Mouse (Mus musculus): ENCODE measurements at regions not wholly inside any gene's neighbourhood (a gene's known extent, or its start where the extent isn't known, plus 50 kb on each side); places are given as distances from the start of the nearest gene placed in this dataset.
A peak's percentile ranks its signal among the peaks of the same experiment; 100 is the strongest.

GRCm38 (mm10) chr2:84183624-84184287 lies 193.4 kb downstream of the Gm13691 start:
- no peak for DNase-seq (ENCODE audit: low spot score)

GRCm38 (mm10) chr2:84184288-84185015 lies 194.1 kb downstream of the Gm13691 start:
- no peak for DNase-seq (ENCODE audit: low spot score)

GRCm38 (mm10) chr2:84185016-84185330 lies 194.6 kb downstream of the Gm13691 start:
- no peak for DNase-seq (ENCODE audit: low spot score)

- peak; percentile 43 for DNase-seq (ENCODE audit: low spot score)
These were observed 195.9 kb downstream of the Gm13691 start for GRCm38 (mm10) chr2:84186126-84186701.

GRCm38 (mm10) chr2:84187456-84187855 lies 197.1 kb downstream of the Gm13691 start:
- no peak for DNase-seq (ENCODE audit: low spot score)

- DNase-seq (ENCODE audit: low spot score) = no peak
These were observed 198.9 kb downstream of the Gm13691 start for GRCm38 (mm10) chr2:84189302-84189701.

GRCm38 (mm10) chr2:84217116-84217515 lies 208.1 kb downstream of the Calcrl start:
- no peak for DNase-seq (ENCODE audit: low spot score)

GRCm38 (mm10) chr2:84222049-84222448 lies 203.2 kb downstream of the Calcrl start:
- DNase-seq (ENCODE audit: low spot score) = no peak

GRCm38 (mm10) chr2:84229777-84230176 lies 195.4 kb downstream of the Calcrl start:
- DNase-seq (ENCODE audit: low spot score) = no peak

GRCm38 (mm10) chr2:84235641-84236040 lies 189.6 kb downstream of the Calcrl start:
- no peak for DNase-seq (ENCODE audit: low spot score)

GRCm38 (mm10) chr2:84241244-84241643 lies 184.0 kb downstream of the Calcrl start:
- no peak for DNase-seq (ENCODE audit: low spot score)

GRCm38 (mm10) chr2:84241986-84242385 lies 183.2 kb downstream of the Calcrl start:
- DNase-seq (ENCODE audit: low spot score) = no peak

- DNase-seq (ENCODE audit: low spot score) = no peak
These were observed 179.3 kb downstream of the Calcrl start for GRCm38 (mm10) chr2:84245900-84246299.

GRCm38 (mm10) chr2:84246562-84246961 lies 178.6 kb downstream of the Calcrl start:
- DNase-seq (ENCODE audit: low spot score) = no peak

- DNase-seq (ENCODE audit: low spot score) = no peak
These were observed 177.0 kb downstream of the Calcrl start for GRCm38 (mm10) chr2:84248169-84248568.

- no peak for DNase-seq (ENCODE audit: low spot score)
These were observed 175.3 kb downstream of the Calcrl start for GRCm38 (mm10) chr2:84249871-84250270.

- no peak for DNase-seq (ENCODE audit: low spot score)
These were observed 173.1 kb downstream of the Calcrl start for GRCm38 (mm10) chr2:84252076-84252475.

GRCm38 (mm10) chr2:84258339-84259006 lies 166.7 kb downstream of the Calcrl start:
- no peak for DNase-seq (ENCODE audit: low spot score)

- DNase-seq (ENCODE audit: low spot score) = no peak
These were observed 166.0 kb downstream of the Calcrl start for GRCm38 (mm10) chr2:84259222-84259621.

- DNase-seq (ENCODE audit: low spot score) = no peak
These were observed 164.5 kb downstream of the Calcrl start for GRCm38 (mm10) chr2:84260701-84261100.

- DNase-seq (ENCODE audit: low spot score) = no peak
These were observed 163.7 kb downstream of the Calcrl start for GRCm38 (mm10) chr2:84261481-84261880.

- no peak for DNase-seq (ENCODE audit: low spot score)
These were observed 160.7 kb downstream of the Calcrl start for GRCm38 (mm10) chr2:84264485-84264884.

GRCm38 (mm10) chr2:84265002-84265401 lies 160.2 kb downstream of the Calcrl start:
- DNase-seq (ENCODE audit: low spot score) = no peak

Data from ovary, adult 18-20 months (tissue).